Mouse (Mus musculus) layer of hippocampus, adult 9-11 months (tissue): ENCODE data around the gene Tiam1.

Experiments used
- DNase-seq: peaks from one replicate; pipeline ENCODE4 v3.0.0; 2022

Tiam1 gene

DNA sequence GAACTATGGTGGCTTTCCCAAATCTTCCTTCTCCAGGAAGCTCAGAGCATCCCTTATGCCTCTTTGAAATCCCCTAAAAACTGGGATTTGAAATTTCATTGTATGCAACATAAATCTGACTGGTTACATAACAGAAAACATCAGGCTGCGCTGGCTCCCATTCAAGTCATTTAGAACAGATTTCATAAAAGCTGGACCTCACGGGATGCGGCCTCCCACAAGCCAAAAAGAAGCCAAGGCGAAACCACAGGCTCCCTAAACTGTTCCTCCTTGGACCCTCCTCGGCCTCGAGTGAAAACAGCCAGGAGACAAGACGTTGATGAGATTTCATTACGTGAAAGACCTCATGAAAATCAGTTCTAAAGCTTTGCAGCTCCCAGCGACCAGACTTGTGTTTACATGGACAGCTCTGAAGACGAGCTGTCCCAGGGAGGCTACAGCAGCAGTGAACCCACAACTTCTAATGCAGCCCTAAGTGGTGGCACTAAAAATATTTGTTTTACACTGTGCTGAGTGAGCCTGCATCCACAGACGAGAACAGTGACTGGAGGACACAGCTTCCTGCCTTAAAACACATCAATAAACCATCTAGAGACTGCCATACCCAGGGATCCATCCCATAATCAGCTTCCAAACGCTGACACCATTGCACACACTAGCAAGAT is 96.9 kb downstream of the Tiam1 start:
- no peak for DNase-seq

DNA sequence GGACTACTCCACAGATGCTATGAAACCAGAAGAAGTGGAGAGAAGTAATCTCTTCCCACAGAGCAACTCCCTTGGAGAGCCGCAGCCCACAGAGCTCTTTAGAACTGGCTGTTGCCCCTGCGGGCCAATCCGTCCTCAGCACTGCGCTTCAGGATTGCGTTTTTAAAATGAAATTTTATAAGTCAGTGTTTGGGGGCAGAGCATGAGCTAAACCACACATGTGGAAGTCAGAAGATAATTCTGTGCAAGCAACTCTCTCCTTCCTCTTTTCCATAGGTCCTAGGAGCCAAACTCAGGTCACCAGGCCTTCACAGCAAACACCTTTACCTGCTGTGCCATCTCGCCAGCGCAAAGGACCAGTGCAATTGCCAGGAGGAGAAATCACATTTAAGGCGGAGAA is 98.0 kb downstream of the Tiam1 start:
- DNase-seq = no peak

DNA sequence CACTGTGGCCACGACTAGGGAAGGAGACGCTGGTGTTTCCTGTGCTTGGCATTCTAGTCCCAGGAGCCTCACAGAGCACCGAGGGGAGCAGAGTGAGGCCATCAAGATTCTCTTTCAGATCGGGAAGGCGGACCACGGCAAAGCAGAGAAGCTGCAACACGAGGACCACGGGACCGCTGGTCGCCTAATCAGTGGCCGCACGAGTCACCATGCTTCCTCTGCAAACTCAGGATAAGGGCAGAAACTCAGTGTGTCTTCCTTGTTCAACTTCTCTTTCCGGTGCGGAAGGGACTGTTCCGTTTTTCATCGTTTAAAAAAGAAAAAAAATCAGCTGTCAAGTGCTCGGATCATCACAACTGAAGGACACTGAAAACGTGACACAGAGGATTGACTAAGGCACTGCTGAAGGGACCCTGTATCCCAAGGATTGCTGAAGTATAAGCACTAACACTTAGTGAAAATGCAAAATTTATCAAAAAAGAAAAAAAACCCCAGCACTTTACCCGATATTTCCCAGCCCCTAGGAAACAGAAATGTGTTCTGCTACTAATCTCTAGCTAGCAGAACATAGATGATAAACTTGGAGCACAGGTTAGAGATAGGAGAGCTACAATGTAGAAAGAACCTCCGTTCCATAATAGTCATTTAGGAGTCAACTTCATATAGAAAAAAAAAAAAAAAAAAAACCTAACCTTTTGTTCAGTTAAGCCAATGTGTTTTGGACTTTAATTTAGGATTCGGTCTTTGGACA is 99.4 kb downstream of the Tiam1 start:
- no peak for DNase-seq

DNA sequence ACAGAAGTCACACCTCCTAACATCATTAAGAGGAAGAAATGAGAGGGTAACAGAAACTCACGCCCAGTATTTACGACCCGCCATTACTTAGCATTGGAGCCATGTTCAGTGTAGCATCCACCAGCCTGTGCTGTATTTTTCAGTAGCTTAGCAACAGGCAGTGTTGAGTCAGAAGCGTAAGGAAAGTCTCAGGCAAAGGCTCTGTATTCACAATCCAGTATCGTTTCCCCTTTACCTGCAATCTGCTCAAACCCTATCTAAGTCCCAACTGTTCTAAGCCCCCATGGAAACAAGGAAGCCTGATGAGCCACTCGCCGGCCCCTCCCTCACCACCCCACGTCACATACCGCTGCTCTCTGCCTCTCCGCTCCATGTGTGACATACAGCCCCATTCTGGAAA is 100.7 kb downstream of the Tiam1 start:
- peak; percentile 63 for DNase-seq

DNA sequence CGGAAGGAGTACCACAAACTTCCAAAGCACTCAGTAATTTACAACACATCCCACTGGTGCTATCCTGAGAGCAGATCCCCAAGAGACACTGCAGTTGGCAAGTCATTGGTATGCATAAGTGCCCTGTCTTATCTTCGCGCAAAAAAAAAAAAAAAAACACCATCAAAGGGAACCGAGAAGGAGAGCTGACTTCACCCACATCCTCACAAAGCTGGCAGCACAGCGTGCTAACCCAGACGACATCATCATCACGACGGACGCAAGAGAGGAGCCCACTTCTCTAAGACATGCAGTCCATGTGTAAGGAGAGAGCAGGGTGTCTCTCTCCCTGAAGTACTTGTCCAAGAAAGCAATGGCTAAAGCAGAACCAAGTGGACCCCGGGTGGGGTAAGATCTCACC is 101.2 kb downstream of the Tiam1 start:
- no peak for DNase-seq

DNA sequence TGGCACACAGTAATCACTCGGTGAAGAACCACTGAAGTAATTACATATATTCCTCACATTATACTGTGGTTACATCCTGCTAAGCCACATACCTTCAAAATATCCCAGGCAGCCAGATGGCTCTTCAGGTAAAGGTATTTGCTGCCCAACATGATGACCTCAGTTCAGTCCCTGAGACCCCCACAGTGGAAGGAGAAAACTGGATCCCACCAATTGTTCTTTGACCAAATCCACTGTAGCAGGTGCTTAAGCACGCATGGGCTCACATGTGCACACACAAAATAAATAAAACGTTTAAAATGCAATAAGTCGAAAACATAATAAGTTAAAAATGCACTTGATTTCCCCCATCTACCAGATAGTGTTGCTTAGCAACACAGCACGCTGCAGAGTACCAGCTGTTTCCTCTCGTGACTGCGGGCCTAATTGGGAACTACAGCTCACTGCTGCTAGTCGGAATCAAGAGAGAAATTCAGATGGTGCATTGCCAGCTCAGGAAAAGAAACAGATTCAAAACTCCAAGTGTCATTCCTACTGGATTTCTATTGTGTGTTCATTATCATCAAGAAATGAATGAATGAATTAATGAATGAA is 102.7 kb downstream of the Tiam1 start:
- peak; percentile 80 for DNase-seq

DNA sequence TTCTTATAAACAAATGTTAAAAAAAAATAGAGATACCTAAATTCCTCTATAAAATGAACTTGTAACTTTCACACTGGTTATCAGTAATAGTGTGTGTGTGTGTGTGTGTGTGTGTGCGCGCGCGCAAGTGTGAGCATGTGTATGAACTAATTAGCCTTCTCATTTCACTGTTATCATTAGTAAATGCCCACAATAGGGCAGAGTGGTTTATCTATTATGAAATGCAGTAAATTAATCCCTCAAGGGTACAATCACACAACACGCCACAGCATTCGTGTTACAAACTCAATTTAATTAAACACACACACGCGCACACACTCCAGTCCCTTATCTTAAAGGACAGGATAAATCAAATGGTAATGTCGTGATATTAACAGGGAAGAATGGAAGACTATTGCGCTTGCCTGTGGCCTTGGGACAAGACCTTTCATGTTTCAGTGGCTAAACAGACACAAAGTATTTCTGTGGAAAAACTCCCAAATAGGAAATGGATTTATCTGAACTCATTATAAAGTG is 107.9 kb downstream of the Tiam1 start:
- DNase-seq = no peak

DNA sequence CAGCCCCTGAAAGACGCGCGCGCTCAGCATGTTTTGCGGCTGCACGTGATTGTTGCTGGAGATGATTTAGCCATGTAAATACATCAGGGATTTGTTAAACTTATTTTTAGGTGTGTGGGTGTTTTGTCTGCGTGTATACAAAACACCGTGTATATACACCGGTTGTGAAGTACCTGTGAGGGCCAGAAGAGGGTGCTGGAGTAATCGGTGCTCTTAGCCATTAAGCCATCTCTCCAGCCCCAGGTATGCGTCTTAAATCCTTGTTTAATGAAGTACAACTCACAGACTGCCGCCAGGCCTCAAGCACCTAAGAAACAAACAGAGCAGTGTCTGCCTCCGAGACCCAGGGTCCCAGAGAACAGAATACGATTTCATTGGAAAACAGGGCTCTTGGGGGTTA is 113.2 kb downstream of the Tiam1 start:
- DNase-seq = no peak

DNA sequence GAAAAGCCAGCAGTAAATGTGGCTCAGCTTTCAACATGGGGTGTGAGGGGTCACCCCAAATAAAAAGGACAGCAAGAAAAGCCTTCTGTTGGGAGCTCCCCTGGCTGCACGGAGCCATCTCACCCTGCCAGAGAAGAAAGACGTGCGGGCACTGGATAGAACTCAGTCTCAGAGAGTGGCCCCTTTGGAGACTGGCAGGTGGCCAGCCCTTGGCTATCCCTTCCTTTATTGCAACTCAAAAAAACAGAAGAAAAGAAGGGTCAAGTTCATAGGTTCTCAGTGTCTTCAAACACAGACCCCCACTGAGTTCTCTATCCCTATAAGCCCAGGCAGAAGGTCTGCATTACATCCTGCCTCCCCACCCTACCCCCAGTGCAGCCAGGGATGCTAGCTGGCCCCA is 115.7 kb downstream of the Tiam1 start:
- DNase-seq = no peak

DNA sequence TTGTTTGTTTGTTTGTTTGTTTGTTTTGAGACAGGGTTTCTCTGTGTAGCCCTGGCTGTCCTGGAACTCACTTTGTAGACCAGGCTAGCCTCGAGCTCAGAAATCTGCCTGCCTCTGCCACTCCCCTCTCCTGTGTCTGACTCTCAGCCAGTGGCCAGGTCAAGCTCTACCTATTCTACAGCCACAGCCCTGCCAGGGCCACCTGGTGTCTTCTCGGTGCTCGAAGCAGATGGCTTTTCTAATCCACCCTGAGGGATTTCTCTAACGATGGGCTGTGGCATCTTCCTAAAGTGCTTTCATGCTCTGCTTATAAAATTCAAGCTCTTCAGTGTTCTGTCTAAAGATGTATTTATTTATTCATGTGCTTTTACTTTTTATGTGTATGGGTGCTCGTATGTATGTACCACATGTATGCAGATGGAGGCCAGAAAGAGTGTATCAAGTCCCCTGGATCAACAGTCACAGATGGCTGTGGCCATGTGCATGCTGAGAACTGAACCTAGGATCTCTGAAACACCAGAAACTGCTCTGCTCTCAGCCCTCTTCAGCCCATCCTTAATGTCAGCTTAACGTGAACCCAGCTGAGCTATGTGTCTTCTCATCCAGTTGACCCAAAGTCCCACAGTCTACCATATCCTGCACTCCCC is 117.9 kb downstream of the Tiam1 start:
- no peak for DNase-seq

DNA sequence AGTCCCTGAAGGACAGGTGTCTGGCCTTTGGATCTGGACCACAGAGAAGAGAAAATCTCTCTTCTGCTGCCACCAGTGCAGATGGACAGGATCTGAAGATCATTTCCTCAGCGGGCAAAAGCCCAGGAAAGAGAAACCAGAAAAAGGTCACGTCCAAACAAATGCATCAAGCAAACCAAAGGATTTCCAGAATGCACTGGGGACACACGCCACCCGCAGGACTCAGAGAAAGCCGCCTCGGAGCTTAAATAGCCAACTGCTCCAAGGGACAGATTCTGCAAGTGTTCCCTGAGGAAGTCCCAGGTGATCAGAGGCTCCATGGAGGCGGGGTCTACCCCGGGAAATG is 119.9 kb downstream of the Tiam1 start:
- DNase-seq = no peak

DNA sequence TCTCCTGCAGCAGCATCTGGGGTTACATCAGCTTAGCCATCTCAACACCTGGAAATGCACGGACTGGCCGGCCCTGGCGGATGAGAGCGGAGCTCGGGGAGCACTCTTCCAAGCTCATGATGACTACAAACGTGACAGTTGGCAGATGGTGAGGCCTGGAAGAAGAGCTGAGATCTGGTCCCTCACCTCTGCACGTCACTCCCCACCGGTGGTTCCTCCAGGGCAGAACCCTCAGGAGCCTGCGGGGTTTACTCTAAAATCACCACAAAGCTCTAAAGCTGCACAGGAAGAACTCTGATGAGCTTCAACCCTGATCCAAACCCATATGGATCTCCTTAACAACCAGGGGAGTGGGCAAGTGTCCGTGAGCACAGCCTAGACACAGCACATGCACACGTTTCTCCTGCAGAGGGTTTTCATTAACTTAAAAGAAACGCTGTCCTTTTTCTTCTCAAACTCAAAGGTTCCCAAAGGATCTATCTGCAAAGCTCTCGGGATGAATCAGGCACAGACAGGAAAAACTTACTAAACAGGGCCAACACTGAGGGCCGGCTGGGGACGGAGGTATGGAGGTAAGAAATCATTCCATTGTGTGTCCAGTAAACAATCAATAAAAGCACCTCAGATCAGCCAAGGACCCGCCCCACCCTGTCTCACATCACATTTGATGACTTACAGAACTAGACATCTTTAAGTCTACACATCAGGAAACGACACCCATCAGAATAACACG is 120.5 kb downstream of the Tiam1 start:
- DNase-seq = no peak

DNA sequence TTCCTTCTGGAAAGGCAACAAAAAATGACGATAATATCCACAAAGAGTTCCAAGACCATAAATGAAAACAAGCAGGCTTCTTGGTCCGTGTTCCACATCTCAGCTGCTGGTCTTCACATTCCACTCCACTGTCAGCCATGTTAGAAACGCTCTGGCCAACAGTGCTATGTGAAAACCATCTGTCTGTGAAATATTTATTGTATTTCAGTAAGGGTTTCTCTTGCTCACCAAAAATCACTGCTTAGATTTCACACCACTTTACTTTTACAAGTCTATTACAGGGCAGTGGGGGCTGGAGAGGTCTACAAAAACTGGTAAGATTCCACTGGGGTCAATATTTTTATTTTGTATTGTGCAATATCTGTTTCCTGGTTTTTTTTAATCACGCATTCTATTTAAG is 127.5 kb downstream of the Tiam1 start:
- DNase-seq = no peak

DNA sequence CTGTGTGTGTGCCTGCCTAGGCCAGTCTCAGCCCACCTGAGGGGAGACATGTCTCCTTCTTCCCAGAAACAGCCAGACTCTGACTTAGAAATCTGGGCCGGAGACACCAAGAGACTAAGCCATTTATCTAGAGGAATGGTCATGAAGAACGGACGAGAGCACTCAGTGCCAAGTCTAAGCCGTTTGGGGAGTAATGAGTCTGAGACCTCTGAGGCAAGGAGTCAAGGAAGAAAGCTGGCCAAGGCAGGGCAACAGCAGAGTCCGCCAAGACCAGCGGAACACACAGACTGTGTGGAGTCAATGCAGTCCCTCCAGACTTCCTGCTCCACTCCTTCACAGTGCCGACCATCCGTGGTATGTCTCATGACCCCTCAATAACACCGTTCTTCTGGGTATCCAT is 129.0 kb downstream of the Tiam1 start:
- DNase-seq = no peak

DNA sequence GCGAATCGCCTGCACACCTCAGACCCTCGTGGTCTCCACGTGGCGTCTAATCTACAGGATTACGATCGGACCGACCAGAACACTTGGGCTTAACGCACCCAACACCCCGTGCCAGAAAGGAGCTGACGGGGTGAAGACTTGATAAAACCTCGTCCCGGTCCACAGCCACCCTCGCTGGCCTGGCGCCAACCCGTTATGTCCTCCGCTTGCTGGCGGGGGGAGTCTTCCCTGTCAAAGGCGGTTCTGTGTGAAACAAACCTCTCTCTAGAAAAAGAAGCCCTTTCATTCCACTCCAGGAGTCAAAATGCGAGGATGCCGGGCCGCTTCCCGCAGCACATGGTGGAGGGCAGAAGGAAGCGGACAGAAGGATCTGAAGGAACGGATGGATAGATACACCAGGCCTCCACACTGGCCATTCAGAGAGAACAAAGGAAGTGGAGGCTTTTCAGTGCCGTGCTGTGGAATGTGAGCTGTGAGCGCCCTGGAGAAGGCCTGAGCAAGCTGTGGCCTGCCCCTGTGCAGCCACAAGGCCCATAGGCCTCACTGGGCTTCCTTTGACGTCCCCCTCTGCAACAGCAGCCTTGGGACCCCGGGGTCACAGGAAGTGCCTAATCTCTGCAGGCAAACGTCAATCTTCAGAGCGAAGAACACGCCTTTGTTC is 131.9 kb downstream of the Tiam1 start:
- no peak for DNase-seq

DNA sequence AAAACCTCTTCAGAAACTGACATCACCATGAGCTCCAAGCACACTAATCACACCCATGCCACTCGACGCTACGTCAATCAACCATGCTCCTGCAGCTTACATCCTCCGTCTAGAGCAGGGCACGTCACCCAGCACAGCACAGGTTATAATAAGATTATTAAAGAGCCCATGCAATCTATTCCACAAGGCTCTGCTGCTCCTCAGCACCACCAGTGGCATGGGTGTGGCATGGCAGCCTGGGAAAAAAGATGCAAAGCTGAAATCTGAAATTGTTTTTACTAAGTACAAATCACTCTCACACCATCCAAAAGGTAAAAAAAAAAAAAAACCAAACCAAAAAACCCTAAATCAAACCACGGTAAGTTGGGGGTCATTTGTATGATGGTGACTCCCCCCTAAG is 135.1 kb downstream of the Tiam1 start:
- DNase-seq = no peak

DNA sequence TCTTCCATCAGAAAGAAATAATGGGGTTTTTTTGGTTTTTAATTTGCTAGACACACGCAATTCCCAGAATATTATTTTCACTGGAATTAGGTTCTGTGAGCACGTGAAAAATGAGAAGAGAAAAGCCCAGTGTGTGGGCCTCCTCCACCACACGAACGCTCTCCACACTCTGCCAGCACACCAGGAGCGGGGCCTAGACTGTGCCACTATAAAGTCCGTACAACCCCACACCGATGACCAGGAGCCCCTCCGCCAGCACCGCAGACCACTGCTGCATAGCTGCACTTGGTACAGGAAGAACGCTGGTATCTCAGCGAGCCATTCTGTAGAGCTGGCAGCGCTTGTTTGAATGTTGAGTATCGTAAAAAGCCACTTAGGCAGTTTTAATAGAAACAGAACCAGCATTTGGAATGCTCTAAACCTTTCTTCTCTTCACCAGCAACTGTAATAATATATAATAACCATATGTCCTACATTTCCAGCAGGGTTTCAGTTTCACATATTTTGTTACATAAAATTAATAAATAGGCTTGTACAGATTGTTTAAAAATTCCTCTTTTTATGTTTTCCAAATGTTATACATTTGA is 136.1 kb downstream of the Tiam1 start:
- DNase-seq = no peak

DNA sequence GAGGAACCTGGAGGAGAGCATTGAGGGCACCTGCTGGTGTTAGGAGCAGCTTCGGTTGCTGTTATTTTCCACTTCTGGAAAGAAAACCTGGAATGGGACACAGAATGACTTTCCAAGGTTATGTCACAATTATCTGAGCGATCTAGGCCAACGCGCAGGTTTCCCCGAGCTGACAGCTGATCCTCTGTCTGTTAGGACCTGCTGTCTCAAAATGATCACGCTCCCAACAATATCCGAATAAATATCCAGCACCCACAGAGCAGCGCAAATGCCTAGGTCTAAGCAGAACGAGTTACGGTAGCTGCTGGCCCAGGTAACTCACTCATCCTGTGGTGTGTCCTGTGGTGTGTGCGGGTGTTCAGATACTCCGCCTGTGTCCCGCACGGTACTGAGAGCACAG is 140.0 kb downstream of the Tiam1 start:
- no peak for DNase-seq

DNA sequence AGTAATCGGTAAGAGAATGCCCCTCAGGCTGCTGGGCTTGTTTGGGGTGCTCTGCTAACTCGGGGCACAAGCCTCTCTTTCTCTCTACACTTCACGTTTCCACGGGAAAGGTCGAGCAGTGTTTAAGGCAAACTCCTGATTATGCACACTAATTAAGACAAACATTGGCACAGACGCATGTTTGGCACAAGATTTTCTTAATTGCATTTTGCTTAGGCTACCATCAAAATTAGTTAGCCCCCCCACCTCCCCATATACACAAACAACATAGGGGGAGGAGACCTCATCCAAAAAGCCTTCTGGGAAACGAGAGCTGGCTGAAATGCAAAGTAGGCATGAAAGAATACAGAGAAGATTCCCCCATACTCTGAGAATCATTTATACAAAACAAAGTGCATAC is 148.4 kb downstream of the Tiam1 start:
- DNase-seq = no peak

DNA sequence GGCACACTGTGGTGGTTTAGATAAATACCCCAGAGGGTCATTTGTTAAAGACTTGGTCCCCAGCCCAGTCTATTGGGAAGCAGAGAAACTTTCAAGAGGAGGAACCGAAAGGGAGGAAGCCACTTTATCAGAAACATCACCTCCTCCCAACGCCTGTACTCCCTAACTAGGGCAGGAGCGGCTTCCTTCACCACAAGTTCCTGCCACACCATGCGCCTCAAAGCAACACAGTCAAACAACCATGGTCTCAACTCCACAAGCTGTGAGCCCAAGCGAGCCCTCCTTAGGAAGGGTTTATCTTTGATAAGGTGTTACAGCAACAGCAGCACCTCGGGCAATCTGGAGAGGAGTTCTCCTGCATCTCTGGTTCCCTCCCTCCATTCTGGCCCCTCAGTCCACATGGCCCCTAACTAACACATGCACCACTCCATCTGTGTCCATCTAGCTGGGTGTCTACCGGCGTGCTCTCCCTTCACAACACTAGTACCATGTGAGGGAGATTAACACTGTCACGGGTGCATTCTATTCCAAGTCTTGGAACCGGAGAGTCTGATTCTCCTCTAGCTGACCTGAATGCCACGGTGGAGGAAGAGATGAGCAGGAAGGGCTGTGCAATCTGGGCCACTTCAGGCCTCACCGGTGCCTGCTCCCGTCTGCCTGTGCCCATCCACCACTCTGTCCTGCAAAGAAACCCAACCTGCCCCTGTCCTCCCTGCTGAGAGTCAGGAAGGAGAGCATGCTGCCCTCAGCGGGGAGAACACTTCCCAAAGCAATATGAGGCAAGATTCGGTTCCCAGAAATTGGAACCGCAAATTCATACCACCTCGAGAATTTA is 149.4 kb downstream of the Tiam1 start:
- DNase-seq = no peak

DNA sequence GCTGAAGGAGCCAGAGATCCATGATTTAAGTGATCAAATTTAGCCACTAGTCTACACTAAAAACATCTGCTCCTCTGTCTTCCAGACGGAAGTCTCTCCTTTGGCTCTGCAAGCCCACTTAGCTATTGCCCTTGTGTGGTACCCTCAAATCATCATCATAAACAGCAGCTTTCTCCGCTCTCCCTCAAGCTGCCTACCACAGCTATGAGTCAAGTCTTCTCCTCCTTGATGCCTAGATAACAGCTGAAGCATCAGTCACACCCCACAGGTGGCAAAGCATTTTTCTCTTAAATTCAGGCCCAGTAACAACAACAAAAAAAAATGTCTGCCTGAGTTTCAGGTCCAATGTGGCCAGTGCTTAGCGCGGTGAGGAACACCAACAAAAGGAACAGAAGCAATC is 150.1 kb downstream of the Tiam1 start:
- DNase-seq = no peak
